Mouse (Mus musculus): ENCODE data around the gene Rnf4. TPM values are rescaled to one million over a fixed set of nuclear protein-coding genes. Genes with fewer than 3 reads are reported as not detected.

The Rnf4 gene
- total and polyA plus RNA-seq, 2 experiments from 2014 or later, result 122 to 129 TPM

DNA sequence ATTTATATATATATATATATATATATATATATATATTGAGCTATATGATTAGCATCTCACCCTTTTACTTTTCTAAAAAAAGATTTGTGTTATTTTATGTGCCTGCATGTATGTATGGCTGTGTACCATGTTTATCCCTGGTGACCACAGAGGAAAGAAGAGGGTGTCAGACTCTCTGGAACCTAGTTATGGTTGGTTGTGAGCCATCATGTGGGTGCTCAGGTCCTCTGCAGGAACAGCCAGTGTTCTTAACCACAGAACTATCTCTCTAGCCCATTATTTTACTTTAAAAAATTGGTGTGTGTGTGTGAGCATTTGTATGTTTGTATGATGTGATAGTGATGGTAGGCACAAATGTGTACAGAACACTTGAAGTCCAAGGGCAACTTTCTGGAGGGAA lies 42.7 kb downstream of the Rnf4 start:
- no peak for TF ChIP-seq CTCF (IDR thresholded peaks at IDR 0.05; ENCODE audit: low read depth)
- DNase-seq, result no peak
- Histone ChIP-seq H3K27ac (ENCODE audit: low read depth, low read length) (no peak overlapping the region), H3K4me1 (ENCODE audit: insufficient read depth) (0 out of 2 replicates have a peak, but pooled peaks cover 4% of the 10 kb centered on the region), H3K27me3 (ENCODE audit: insufficient read depth, low read length) (no peaks in the 10 kb centered on the region), H3K9ac (no peak overlapping the region), H3K36me3 (ENCODE audit: insufficient read depth) (no peaks in the 10 kb centered on the region), H3K4me2 (ENCODE audit: low read depth) (no peak overlapping the region), H3K4me3 (ENCODE audit: low read depth, low read length) (no peak overlapping the region), H3K9me3 (ENCODE audit: low read length) (no peaks in the 10 kb centered on the region)
- ATAC-seq, result no peak

- Histone ChIP-seq H3K4me3 (ENCODE audit: low read depth, low read length) (no peak overlapping the region), H3K4me1 (ENCODE audit: insufficient read depth) (0 out of 2 replicates have a peak, but pooled peaks cover 4% of the 10 kb centered on the region), H3K36me3 (ENCODE audit: insufficient read depth) (no peaks in the 10 kb centered on the region), H3K9ac (no peak overlapping the region), H3K27ac (ENCODE audit: low read depth, low read length) (no peak overlapping the region), H3K27me3 (ENCODE audit: insufficient read depth, low read length) (no peaks in the 10 kb centered on the region), H3K4me2 (ENCODE audit: low read depth) (no peak overlapping the region), H3K9me3 (ENCODE audit: low read length) (no peaks in the 10 kb centered on the region)
- no peak for ATAC-seq
- no peak for DNase-seq
- WGBS, result 90% methylated on average over 2 of the region's 2 CpGs
- no peak for TF ChIP-seq CTCF (IDR thresholded peaks at IDR 0.05; ENCODE audit: low read depth)
These were observed 45.6 kb downstream of the Rnf4 start for GRCm38 (mm10) chr5:34381700-34382099.

GRCm38 (mm10) chr5:34385616-34386015 lies 49.5 kb downstream of the Rnf4 start:
- 98% methylated on average over 5 of the region's 5 CpGs for WGBS
- no peak for ATAC-seq
- H3K4me3 ChIP-seq (ENCODE audit: low read depth, low read length), result no peak overlapping the region
- no peak overlapping the region for H3K4me2 ChIP-seq (ENCODE audit: low read depth)
- H3K9me3 ChIP-seq (ENCODE audit: low read length), result no peaks in the 10 kb centered on the region
- H3K9ac ChIP-seq, result no peak overlapping the region
- no peaks in the 10 kb centered on the region for H3K36me3 ChIP-seq (ENCODE audit: insufficient read depth)
- no peaks in the 10 kb centered on the region for H3K27me3 ChIP-seq (ENCODE audit: insufficient read depth, low read length)
- H3K27ac ChIP-seq (ENCODE audit: low read depth, low read length), result no peak overlapping the region
- 0 out of 2 replicates have a peak, but pooled peaks cover 4% of the 10 kb centered on the region for H3K4me1 ChIP-seq (ENCODE audit: insufficient read depth)
- DNase-seq, result no peak
- TF ChIP-seq CTCF (IDR thresholded peaks at IDR 0.05; ENCODE audit: low read depth), result no peak

DNA sequence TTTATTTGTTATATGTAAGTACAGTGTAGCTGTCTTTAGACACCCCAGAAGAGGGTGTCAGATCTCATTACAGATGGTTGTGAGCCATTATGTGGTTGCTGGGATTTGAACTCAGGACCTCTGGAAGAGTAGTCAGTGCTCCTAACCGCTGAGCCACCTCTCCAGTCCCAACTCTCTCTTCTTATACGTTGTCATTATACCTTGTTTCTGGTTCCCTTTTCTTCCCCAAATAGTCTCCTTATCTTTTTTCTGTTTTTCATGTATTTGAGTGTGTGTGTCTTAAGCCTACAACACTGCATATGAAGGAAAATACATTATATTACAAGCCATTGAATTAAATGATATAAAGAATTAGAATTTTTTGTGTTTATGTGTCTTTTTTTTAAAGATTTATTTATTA lies 50.7 kb downstream of the Rnf4 start:
- DNase-seq, result no peak

DNA sequence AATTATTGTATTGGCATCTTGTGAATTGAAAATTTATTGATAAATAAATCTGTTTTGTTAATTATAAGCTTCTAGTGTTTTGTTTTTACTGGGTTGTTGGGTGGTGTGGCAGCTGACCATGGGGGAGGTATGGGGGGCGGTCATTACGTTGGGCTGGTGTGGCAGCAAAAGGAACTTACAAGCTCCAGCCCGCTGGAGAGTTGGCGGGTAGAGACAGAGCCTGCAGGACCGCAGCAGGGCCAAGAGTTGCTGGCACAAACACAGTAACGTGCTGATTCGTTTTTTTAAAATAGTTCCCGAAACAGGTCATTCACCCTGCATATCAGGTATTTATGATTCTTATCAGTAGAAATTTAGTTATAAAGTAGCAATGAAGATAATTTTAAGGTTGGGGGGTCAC lies 57.2 kb downstream of the Rnf4 start:
- no peaks in the 10 kb centered on the region for H3K36me3 ChIP-seq (ENCODE audit: insufficient read depth)
- ATAC-seq, result no peak
- H3K27me3 ChIP-seq (ENCODE audit: insufficient read depth, low read length), result no peaks in the 10 kb centered on the region
- WGBS, result 94% methylated on average over 8 of the region's 8 CpGs
- no peak for DNase-seq
- no peaks in the 10 kb centered on the region for H3K4me1 ChIP-seq (ENCODE audit: insufficient read depth)
- no peaks in the 10 kb centered on the region for H3K9me3 ChIP-seq (ENCODE audit: low read length)
- no peak overlapping the region for H3K4me3 ChIP-seq (ENCODE audit: low read depth, low read length)
- TF ChIP-seq CTCF (IDR thresholded peaks at IDR 0.05; ENCODE audit: low read depth), result no peak
- H3K9ac ChIP-seq, result no peak overlapping the region
- no peak overlapping the region for H3K4me2 ChIP-seq (ENCODE audit: low read depth)
- H3K27ac ChIP-seq (ENCODE audit: low read depth, low read length), result no peak overlapping the region

More for the DNA sequence above, 50.7 kb downstream of the Rnf4 start:
- Histone ChIP-seq H3K27me3 (ENCODE audit: insufficient read depth, low read length) (no peaks in the 10 kb centered on the region), H3K9me3 (ENCODE audit: low read length) (no peaks in the 10 kb centered on the region), H3K36me3 (ENCODE audit: insufficient read depth) (no peaks in the 10 kb centered on the region), H3K27ac (ENCODE audit: low read depth, low read length) (no peak overlapping the region), H3K4me2 (ENCODE audit: low read depth) (no peak overlapping the region), H3K4me1 (ENCODE audit: insufficient read depth) (0 out of 2 replicates have a peak, but pooled peaks cover 4% of the 10 kb centered on the region), H3K9ac (no peak overlapping the region), H3K4me3 (ENCODE audit: low read depth, low read length) (no peak overlapping the region)
- ATAC-seq, result no peak
- TF ChIP-seq CTCF (IDR thresholded peaks at IDR 0.05; ENCODE audit: low read depth), result no peak
- 98% methylated on average over 2 of the region's 2 CpGs for WGBS

DNA sequence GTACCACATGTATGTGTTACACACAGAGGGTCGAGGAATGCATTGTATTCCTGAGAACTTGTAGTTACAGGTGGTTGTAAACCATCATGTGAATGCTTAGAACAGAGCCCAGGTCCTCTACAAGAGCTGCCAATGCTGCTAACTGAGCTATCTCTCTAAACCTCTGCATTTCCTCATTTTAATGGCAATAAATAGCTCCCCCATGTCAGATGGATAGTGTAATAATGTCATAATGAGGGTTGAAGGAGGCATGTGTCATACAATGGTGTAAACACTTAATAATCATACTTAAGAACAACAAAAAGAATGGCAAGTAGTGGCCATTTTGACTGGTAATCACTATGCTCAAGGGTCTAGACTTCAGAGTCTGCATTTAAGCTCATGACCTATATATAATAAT lies 59.3 kb downstream of the Rnf4 start:
- ATAC-seq (no peak), DNase-seq (no peak)
- Histone ChIP-seq H3K9ac (no peak overlapping the region), H3K4me1 (ENCODE audit: insufficient read depth) (no peaks in the 10 kb centered on the region), H3K27me3 (ENCODE audit: insufficient read depth, low read length) (no peaks in the 10 kb centered on the region), H3K4me2 (ENCODE audit: low read depth) (no peak overlapping the region), H3K36me3 (ENCODE audit: insufficient read depth) (no peaks in the 10 kb centered on the region), H3K27ac (ENCODE audit: low read depth, low read length) (no peak overlapping the region), H3K9me3 (ENCODE audit: low read length) (no peaks in the 10 kb centered on the region), H3K4me3 (ENCODE audit: low read depth, low read length) (no peak overlapping the region)
- WGBS, result 100% methylated on average over 1 of the region's 1 CpGs
- TF ChIP-seq CTCF (IDR thresholded peaks at IDR 0.05; ENCODE audit: low read depth), result no peak

DNA sequence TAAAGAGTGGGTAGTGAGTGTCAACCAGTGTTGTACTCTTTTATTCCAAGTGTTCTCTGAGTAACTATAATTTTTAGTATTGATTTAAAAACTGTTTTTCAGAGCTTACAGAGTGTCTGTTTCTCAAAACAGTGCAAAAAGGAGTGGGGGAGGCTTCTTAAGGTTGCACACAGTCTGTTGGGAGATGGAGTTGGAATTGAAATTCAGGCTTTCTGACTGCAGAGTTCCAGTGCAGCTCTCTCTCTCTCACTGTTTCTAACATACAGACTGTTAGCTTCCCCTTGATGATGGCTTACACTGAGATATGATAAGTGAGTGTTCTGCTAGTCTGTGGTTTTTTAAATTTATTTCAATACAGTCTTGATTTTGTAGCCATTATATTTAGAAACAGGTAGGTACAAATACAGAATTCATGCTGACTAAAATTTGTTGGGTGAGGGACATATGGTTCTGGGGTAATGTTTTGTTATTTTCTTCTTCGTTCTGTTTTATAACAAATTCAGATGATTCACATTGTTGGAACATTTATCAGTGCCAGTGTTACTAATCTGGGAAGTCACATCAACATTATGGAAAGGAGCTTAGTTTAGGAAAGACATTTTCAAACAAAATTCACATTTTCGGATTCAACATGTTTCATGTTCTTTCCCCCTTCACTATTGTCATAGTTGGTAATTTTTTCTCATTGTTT lies 59.9 kb downstream of the Rnf4 start:
- no peaks in the 10 kb centered on the region for H3K27me3 ChIP-seq (ENCODE audit: insufficient read depth, low read length)
- no peak overlapping the region for H3K27ac ChIP-seq (ENCODE audit: low read depth, low read length)
- ATAC-seq, result peak; percentile 27; the same call in 1 of the 2 replicates
- H3K36me3 ChIP-seq (ENCODE audit: insufficient read depth), result no peaks in the 10 kb centered on the region
- H3K4me1 ChIP-seq (ENCODE audit: insufficient read depth), result no peaks in the 10 kb centered on the region
- DNase-seq, result no peak
- no peaks in the 10 kb centered on the region for H3K9me3 ChIP-seq (ENCODE audit: low read length)
- H3K4me3 ChIP-seq (ENCODE audit: low read depth, low read length), result no peak overlapping the region
- H3K4me2 ChIP-seq (ENCODE audit: low read depth), result no peak overlapping the region
- WGBS, result 61% methylated on average over 2 of the region's 2 CpGs
- TF ChIP-seq CTCF (IDR thresholded peaks at IDR 0.05; ENCODE audit: low read depth), result no peak
- H3K9ac ChIP-seq, result no peak overlapping the region

Data from forebrain, postnatal 0 days (tissue).